Mouse (Mus musculus) bone marrow, adult 2 months (tissue): ENCODE data around the gene Yeats2.

Source experiments
- CTCF ChIP-seq: fragments of 200-500 bp; IDR thresholded peaks from 2 replicates; pipeline ENCODE4 v1.5.1; 2011; ENCODE audit warnings: low read length, control low read depth; ENCODE audit not compliant: control insufficient read depth, insufficient read depth
- POLR2A ChIP-seq: fragments of 200-500 bp; IDR thresholded peaks from 2 replicates; pipeline ENCODE4 v1.6.1; 2011; ENCODE audit warnings: low read depth, mild to moderate bottlenecking, control low read depth, low read length, borderline replicate concordance; ENCODE audit not compliant: control insufficient read depth

- TF ChIP-seq POLR2A (no peak), CTCF (no peak)
Observed at GRCm38 (mm10) chr16:20153742-20154141, 12.9 kb downstream of the Yeats2 start.
